In genomic region chr12:56697011-56697740, GRCm38 (mm10) we compare ENCODE assay signal across 10 mouse cellular contexts. TPM values are rescaled to one million over a fixed set of nuclear protein-coding genes. Genes with fewer than 3 reads are reported as not detected.
A peak's percentile ranks its signal among the peaks of the same experiment; 100 is the strongest.
DNase-seq lines count a peak whose midpoint lies in the region; ATAC-seq lines count a peak whose summit lies in the region.
"Had no signal": no experiment of that assay in that cellular context is flagged by ENCODE, and none has a peak within 500 bp of the region (broad histone marks: within the 10 kb centered on the region; RNA-seq: fewer than 3 reads in every experiment).

No protein-coding gene starts in this region.

- H3K4me1 ChIP-seq in heart, embryonic 13.5 days, result peaks cover 31% of the 10 kb centered on the region
- no peaks in the 10 kb centered on the region for H3K4me1 ChIP-seq in forebrain, embryonic 14.5 days (ENCODE audit: control insufficient read depth, insufficient read depth, low read length)

- ATAC-seq in heart, embryonic 13.5 days (ENCODE audit: extremely low read depth, insufficient number of reproducible peaks, low FRiP score, low TSS enrichment), result no peak
- no peak for ATAC-seq in forebrain, embryonic 14.5 days
- ATAC-seq in megakaryocyte-erythroid progenitor cell, adult 5-6 weeks (replicated peaks; ENCODE audit: low FRiP score, low TSS enrichment, poor library complexity, severe bottlenecking), result peak; percentile 6; the same call in 1 of the 2 replicates

- intact Hi-C loops in heart, postnatal 25 days (cut with DNase I), result no loop called here

- H3K36me3 ChIP-seq in heart, embryonic 13.5 days, result no peaks in the 10 kb centered on the region
- H3K36me3 ChIP-seq in forebrain, embryonic 14.5 days (ENCODE audit: control insufficient read depth, insufficient read depth, low read length), result no peaks in the 10 kb centered on the region

- no peak overlapping the region for H3K27ac ChIP-seq in heart, embryonic 13.5 days (replicated peaks)
- H3K27ac ChIP-seq in forebrain, embryonic 14.5 days (ENCODE audit: low read depth, low read length), result no peak overlapping the region

- no peak overlapping the region for H3K9ac ChIP-seq in heart, embryonic 13.5 days
- H3K9ac ChIP-seq in forebrain, embryonic 14.5 days (ENCODE audit: low read length), result no peak overlapping the region

- WGBS in heart, embryonic 13.5 days, result under 1% methylated on average over 36 of the region's 36 CpGs
- WGBS in forebrain, embryonic 14.5 days, result under 1% methylated on average over 36 of the region's 36 CpGs

- H3K4me2 ChIP-seq in heart, embryonic 13.5 days, result peak overlapping the region; percentile 76
- no peak overlapping the region; the same call in 1 of the 2 replicates for H3K4me2 ChIP-seq in forebrain, embryonic 14.5 days (ENCODE audit: low read length)

- H3K4me3 ChIP-seq in heart, embryonic 13.5 days, result peak overlapping the region; percentile 53
- H3K4me3 ChIP-seq in forebrain, embryonic 14.5 days (ENCODE audit: low read depth, low read length), result peak overlapping the region; percentile 2; the same call in 1 of the 2 replicates

- no peaks in the 10 kb centered on the region for H3K9me3 ChIP-seq in heart, embryonic 13.5 days
- no peaks in the 10 kb centered on the region for H3K9me3 ChIP-seq in forebrain, embryonic 14.5 days (replicated peaks; ENCODE audit: control insufficient read depth, low read length)

- no peak for DNase-seq in heart, postnatal 25 days (ENCODE audit: low spot score)
- peak; percentile 57 for DNase-seq in ES-CJ7 (ENCODE audit: low read depth, low spot score)
- no peak for DNase-seq in forebrain, embryonic 14.5 days (ENCODE audit: low spot score)
- no peak for DNase-seq in layer of hippocampus, adult 11-12 months (ENCODE audit: low spot score)
- no peak for DNase-seq in frontal cortex, postnatal 14 days (ENCODE audit: low spot score in 2 of 2)
- no peak for DNase-seq in gastrocnemius, postnatal 4 days (ENCODE audit: low spot score in 2 of 2)
- DNase-seq: cerebellum, adult 2 months; kidney, postnatal 36 days had no signal

- H3K27me3 ChIP-seq in heart, embryonic 13.5 days (replicated peaks), result peaks cover 95% of the 10 kb centered on the region
- H3K27me3 ChIP-seq in forebrain, embryonic 14.5 days (replicated peaks; ENCODE audit: control insufficient read depth, insufficient read depth, low read length), result peaks cover 91% of the 10 kb centered on the region

RNA-seq across cellular contexts. Expression of gene Pax9, which starts 5.6 kb away (rescaled TPM):
- 0.08 and 0.28 TPM in 2 replicates for polyA plus RNA-seq in heart, embryonic 13.5 days (2015; fragmentation: Nextera tagmentation; extraction: Ambion mirVana)
- under 1 TPM; 0.16 to 0.22 TPM for total RNA-seq in heart, postnatal 25 days (2021)
- polyA plus RNA-seq in forebrain, embryonic 14.5 days (2014; fragmentation: Nextera tagmentation; extraction: Ambion mirVana), result not detected in 2 replicates
- total RNA-seq in megakaryocyte-erythroid progenitor cell, adult 5-6 weeks (2014; fragmentation: Nextera tagmentation), result not detected in 2 replicates
- total RNA-seq in megakaryocyte-erythroid progenitor cell, adult 5-6 weeks (2017), result 0.14 TPM in 1 of 2 replicates, not detected in the other
- under 1 TPM; 0.07 to 0.31 TPM for total RNA-seq in gastrocnemius, postnatal 4 days (2021)
- polyA plus RNA-seq: cerebellum, adult 2 months had no signal
